Mouse (Mus musculus): ENCODE results near the gene Hoxc6.

Hoxc6 gene

GRCm38 (mm10) chr15:103014166-103015008 lies 16.3 kb downstream of the Hoxc6 start:
- DNase-seq (ENCODE audit: low spot score), result peak; percentile 59

GRCm38 (mm10) chr15:103015009-103015399 lies 16.9 kb downstream of the Hoxc6 start:
- no peak for DNase-seq (ENCODE audit: low spot score)

DNA sequence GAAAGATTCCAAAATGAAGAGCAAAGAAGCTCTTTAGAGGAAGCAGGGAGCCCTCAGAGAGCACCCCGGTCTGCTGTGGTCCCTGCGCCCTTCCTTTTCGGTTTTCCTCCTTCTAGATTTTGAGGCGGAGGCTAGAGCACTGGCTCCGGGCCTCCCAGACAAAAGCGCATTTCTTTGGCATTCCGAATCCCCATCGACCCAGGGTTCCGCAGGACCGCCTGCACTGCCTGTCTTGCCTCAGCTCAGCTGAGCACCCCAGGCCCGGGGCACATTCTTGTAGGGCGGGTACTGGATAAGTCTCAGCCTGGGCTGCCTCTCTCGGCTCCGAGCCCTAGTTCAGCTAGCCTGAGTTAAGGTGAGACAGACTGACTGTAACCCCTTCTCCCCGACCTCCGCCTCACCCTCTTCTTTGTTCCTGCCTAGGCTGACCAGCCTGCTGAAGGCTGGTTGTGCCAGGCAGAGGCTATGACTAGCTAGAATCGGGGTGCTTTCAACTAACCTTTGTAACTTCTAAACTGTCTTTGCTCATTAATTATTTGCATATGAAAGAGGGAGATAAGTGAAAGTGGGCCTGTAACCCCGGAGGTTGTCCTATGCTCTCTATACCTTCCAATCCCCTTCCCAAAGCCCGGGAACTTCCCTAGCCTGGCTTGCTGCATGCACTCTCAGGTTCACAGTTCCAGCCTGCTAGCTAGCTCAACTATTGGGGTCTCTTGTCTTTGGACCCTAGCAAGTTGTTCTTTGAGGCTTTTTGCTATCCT lies 17.5 kb downstream of the Hoxc6 start:
- DNase-seq (ENCODE audit: low spot score), result no peak

- DNase-seq (ENCODE audit: low spot score), result no peak
These were observed 20.6 kb downstream of the Hoxc6 start, which contains the start of gene Hoxc4 for GRCm38 (mm10) chr15:103018636-103019035. TSS of gene Hoxc4 (plus strand) at chr15:103018934.

GRCm38 (mm10) chr15:103020899-103021418 lies 22.9 kb downstream of the Hoxc6 start:
- no peak for DNase-seq (ENCODE audit: low spot score)

- DNase-seq (ENCODE audit: low spot score), result no peak
These were observed 23.5 kb downstream of the Hoxc6 start for GRCm38 (mm10) chr15:103021544-103021943.

- no peak for DNase-seq (ENCODE audit: low spot score)
These were observed 26.1 kb downstream of the Hoxc6 start for GRCm38 (mm10) chr15:103024131-103024530.

GRCm38 (mm10) chr15:103027266-103028235 lies 29.5 kb downstream of the Hoxc6 start:
- DNase-seq (ENCODE audit: low spot score), result no peak

- DNase-seq (ENCODE audit: low spot score), result no peak
These were observed 31.0 kb downstream of the Hoxc6 start for GRCm38 (mm10) chr15:103028916-103029512.

- DNase-seq (ENCODE audit: low spot score), result no peak
These were observed 32.1 kb downstream of the Hoxc6 start for GRCm38 (mm10) chr15:103030142-103030541.

DNA sequence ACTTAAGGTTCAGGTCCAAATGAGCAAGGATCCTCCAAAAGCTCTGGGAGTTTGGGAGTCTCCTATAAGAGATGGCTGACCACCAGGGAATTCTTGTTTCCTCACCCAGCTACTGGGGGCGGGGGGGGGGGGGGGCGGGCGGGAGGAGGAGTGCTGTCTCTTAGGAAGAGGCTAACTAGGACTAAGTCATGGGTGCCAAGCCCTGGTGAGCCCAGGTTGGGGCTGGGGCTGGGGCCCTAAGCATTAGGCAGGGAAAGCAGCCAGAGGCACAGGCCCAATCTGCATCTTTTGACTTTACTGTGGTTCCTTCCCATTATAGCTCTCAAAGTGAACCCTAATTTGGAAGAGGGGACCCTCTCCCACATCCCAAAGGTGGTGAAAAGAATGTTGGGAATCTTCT lies 34.1 kb downstream of the Hoxc6 start:
- no peak for DNase-seq (ENCODE audit: low spot score)

- no peak for DNase-seq (ENCODE audit: low spot score)
These were observed 34.9 kb downstream of the Hoxc6 start for GRCm38 (mm10) chr15:103032646-103033575.

- no peak for DNase-seq (ENCODE audit: low spot score)
These were observed 36.2 kb downstream of the Hoxc6 start for GRCm38 (mm10) chr15:103034043-103034806.

DNA sequence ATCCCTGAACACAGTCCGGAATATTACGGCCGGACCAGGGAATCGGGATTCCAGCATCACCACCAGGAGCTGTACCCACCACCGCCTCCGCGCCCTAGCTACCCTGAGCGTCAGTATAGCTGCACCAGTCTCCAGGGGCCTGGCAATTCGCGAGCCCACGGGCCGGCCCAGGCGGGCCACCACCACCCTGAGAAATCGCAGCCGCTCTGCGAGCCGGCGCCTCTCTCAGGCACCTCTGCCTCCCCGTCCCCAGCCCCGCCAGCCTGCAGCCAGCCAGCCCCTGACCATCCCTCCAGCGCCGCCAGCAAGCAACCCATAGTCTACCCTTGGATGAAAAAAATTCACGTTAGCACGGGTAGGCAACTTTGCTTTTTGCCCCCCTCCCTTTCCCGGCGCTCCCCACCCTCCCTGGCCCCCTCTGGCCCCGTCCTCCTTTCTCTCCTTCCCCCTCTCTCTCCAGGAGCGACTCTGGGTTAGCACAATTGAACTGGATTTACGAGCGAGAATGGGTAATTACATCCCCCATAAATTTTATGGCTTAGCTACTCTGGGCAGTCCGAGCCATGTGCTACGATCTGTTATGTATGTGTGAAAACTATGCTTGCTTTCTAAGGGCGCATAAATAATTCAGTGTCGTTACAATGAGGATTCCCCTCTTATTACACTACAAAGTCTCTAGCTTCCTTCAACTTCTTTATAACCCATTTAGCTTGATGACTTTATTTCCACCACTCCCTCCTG lies 36.9 kb downstream of the Hoxc6 start:
- no peak for DNase-seq (ENCODE audit: low spot score)

DNA sequence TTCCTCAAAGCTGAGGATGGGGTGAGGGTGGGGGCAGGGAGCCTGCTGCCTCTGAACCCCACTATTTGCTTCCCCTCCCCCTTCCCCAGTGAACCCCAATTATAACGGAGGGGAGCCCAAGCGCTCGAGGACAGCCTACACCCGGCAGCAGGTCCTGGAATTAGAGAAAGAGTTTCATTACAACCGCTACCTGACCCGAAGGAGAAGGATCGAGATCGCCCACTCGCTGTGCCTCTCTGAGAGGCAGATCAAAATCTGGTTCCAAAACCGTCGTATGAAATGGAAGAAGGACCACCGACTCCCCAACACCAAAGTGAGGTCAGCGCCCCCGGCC lies 37.5 kb downstream of the Hoxc6 start:
- no peak for DNase-seq (ENCODE audit: low spot score)

- no peak for DNase-seq (ENCODE audit: low spot score)
These were observed 39.5 kb downstream of the Hoxc6 start for GRCm38 (mm10) chr15:103037579-103037978.

DNA sequence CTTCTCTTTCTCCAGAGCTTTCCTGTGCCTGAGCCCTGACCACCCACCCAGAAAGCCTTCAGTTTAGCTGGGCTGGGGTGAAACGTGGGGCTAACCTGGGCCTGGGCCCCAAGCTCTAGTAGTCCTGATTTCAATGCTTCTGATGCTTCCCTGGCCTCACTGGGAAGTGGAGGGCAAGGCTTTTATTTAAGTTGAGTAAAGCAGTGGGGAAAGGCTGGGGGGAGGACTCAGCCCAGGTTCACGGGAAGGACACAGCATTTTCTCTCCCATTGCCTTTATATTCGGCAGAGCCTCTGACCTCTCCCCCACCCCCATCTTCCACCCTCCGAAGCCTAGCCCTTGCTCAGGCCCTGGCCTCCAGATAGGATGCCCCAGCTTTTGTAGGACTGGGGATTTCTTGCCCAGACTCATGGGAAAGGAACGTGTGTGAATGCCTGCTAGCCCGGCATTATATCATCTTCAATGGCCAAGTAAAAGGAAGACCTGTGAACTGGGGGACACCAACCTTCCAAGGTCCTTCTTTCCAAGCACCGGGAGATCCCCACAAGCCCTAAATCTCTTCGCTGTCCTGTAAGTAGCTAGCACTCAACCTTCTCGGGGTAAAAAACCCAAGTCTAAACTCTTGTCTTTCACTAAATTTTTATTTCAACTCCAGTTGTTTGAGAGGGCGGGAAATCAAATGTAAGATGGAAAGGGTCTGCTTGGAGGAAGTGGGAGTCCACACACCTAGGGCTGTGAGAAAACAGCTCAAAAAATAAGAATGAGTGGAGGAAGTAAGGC lies 40.8 kb downstream of the Hoxc6 start:
- DNase-seq (ENCODE audit: low spot score), result no peak

DNA sequence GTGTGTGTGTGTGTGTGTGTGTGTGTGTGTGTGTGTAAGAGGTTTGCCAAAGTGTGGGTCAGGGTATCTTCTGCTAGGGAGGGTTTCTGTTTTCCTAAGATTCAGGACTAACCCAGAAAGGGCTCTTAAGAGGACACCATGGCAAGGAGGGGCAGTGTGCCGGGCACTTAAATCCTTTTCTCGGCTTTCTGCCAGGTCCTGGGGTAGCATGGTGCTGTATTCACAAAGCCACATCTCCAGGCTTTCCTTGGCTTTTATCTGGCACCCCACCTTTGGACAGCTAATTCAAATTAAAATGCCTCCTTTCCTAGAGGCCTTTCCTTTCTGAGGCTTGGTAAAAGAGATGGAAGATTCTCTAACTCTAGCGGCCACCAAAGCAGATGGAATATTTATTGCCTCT lies 41.6 kb downstream of the Hoxc6 start:
- no peak for DNase-seq (ENCODE audit: low spot score)

Measured in ovary, adult 18-20 months (tissue).